Mouse (Mus musculus) olfactory bulb, adult 2 months (tissue): ENCODE data around the gene Ppm1a. TPM values are rescaled to one million over a fixed set of nuclear protein-coding genes. Genes with fewer than 3 reads are reported as not detected.

ENCODE experiments used
- H3K27ac ChIP-seq: fragments of 200-500 bp; 2 replicates; pipeline ENCODE4 v1.5.1; 2012; ENCODE audit warnings: low read depth, low read length; ENCODE audit not compliant: insufficient read depth
- H3K4me1 ChIP-seq: fragments of 200-500 bp; 2 replicates; pipeline ENCODE4 v1.6.1; 2012; ENCODE audit warnings: low read length; ENCODE audit not compliant: control insufficient read depth, insufficient read depth
- H3K4me3 ChIP-seq: fragments of 200-500 bp; 2 replicates; pipeline ENCODE4 v1.5.1; 2012; ENCODE audit warnings: mild to moderate bottlenecking, low read depth, low read length, moderate library complexity; ENCODE audit not compliant: insufficient read depth
- CTCF ChIP-seq: fragments of 200-500 bp; IDR thresholded peaks from 2 replicates; pipeline ENCODE4 v1.5.1; 2012; ENCODE audit warnings: low read depth, mild to moderate bottlenecking, low read length, moderate library complexity; ENCODE audit not compliant: insufficient read depth
- POLR2A ChIP-seq: fragments of 200-500 bp; IDR thresholded peaks from 2 replicates; pipeline ENCODE4 v1.6.1; 2012; ENCODE audit warnings: mild to moderate bottlenecking, low read depth, low read length, moderate library complexity; ENCODE audit not compliant: insufficient read depth
- WGBS: fragments of 180-500 bp; shearing (Covaris S2); methylation state at CpG from one replicate; pipeline ENCODE4 v1.1.7; 2018; 5-methylcytosine and 5-hydroxymethylcytosine counted together
- polyA plus RNA-seq: library from polyadenylated mRNA; stranded (reverse); fragments of >200 nt; gene quantifications from 2 replicates; pipeline ENCODE4 v1.2.4, GENCODE M21; 2012; ENCODE audit warnings: low replicate concordance; ENCODE audit not compliant: missing spikeins, insufficient read depth, insufficient read length

Ppm1a gene
- 268 and 406 TPM in 2 replicates for polyA plus RNA-seq

- Histone ChIP-seq H3K4me3 (no peak within 1 kb of the TSS), H3K27ac (no peak within 1 kb of the TSS), H3K4me1 (no peaks in the 10 kb centered on the region)
- WGBS = 25% methylated on average over 4 of the region's 4 CpGs
- TF ChIP-seq POLR2A (no peak), CTCF (no peak)
Measured at GRCm38 (mm10) chr12:72757086-72757485, at the start of gene Ppm1a. Gene Ppm1a (plus strand): TSS chr12:72757455.

GRCm38 (mm10) chr12:72709981-72710380 is 47.3 kb upstream of the Ppm1a start:
- no peak overlapping the region for H3K27ac ChIP-seq
- H3K4me3 ChIP-seq = no peak overlapping the region
- WGBS = 91% methylated on average over 3 of the region's 3 CpGs
- no peaks in the 10 kb centered on the region for H3K4me1 ChIP-seq
- no peak for TF ChIP-seq CTCF

- Histone ChIP-seq H3K4me3 (no peak overlapping the region), H3K4me1 (peaks cover 2% of the 10 kb centered on the region; the same call in 1 of the 2 replicates), H3K27ac (no peak overlapping the region)
- TF ChIP-seq CTCF = no peak
- TF ChIP-seq POLR2A = no peak
- 91% methylated on average over 2 of the region's 2 CpGs for WGBS
Measured at GRCm38 (mm10) chr12:72714896-72715295, 42.4 kb upstream of the Ppm1a start.

- Histone ChIP-seq H3K4me1 (peaks cover 2% of the 10 kb centered on the region; the same call in 1 of the 2 replicates), H3K27ac (no peak overlapping the region), H3K4me3 (no peak overlapping the region)
- 96% methylated on average over 9 of the region's 9 CpGs for WGBS
- TF ChIP-seq CTCF (no peak), POLR2A (no peak)
Measured at GRCm38 (mm10) chr12:72715846-72716245, 41.4 kb upstream of the Ppm1a start.

- Histone ChIP-seq H3K4me3 (no peak overlapping the region), H3K4me1 (peaks cover 2% of the 10 kb centered on the region; the same call in 1 of the 2 replicates), H3K27ac (no peak overlapping the region)
- 67% methylated on average over 2 of the region's 2 CpGs for WGBS
- TF ChIP-seq POLR2A (no peak), CTCF (no peak)
Measured at GRCm38 (mm10) chr12:72719046-72719445, 38.2 kb upstream of the Ppm1a start.

GRCm38 (mm10) chr12:72719452-72720087 is 37.7 kb upstream of the Ppm1a start:
- Histone ChIP-seq H3K27ac (no peak overlapping the region), H3K4me3 (no peak overlapping the region), H3K4me1 (peaks cover 2% of the 10 kb centered on the region; the same call in 1 of the 2 replicates)
- 85% methylated on average over 11 of the region's 11 CpGs for WGBS
- TF ChIP-seq CTCF (no peak), POLR2A (no peak)

GRCm38 (mm10) chr12:72721710-72722109 is 35.5 kb upstream of the Ppm1a start:
- 90% methylated on average over 5 of the region's 5 CpGs for WGBS
- no peak overlapping the region for H3K4me3 ChIP-seq
- no peak for TF ChIP-seq POLR2A
- no peak for TF ChIP-seq CTCF
- H3K4me1 ChIP-seq = no peaks in the 10 kb centered on the region
- H3K27ac ChIP-seq = no peak overlapping the region

GRCm38 (mm10) chr12:72723965-72724364 is 33.3 kb upstream of the Ppm1a start:
- Histone ChIP-seq H3K27ac (no peak overlapping the region), H3K4me3 (no peak overlapping the region), H3K4me1 (no peaks in the 10 kb centered on the region)
- 57% methylated on average over 3 of the region's 3 CpGs for WGBS
- TF ChIP-seq CTCF = no peak
- no peak for TF ChIP-seq POLR2A

GRCm38 (mm10) chr12:72727021-72727420 is 30.2 kb upstream of the Ppm1a start:
- TF ChIP-seq POLR2A (no peak), CTCF (no peak)
- 93% methylated on average over 8 of the region's 8 CpGs for WGBS
- no peak overlapping the region for H3K4me3 ChIP-seq
- peaks cover 4% of the 10 kb centered on the region; the same call in 1 of the 2 replicates for H3K4me1 ChIP-seq
- H3K27ac ChIP-seq = no peak overlapping the region

- Histone ChIP-seq H3K4me1 (peaks cover 4% of the 10 kb centered on the region; the same call in 1 of the 2 replicates), H3K27ac (no peak overlapping the region), H3K4me3 (no peak overlapping the region)
- no peak for TF ChIP-seq POLR2A
- TF ChIP-seq CTCF = no peak
- WGBS = 71% methylated on average over 5 of the region's 5 CpGs
Measured at GRCm38 (mm10) chr12:72727611-72728010, 29.6 kb upstream of the Ppm1a start.
